Mouse (Mus musculus): ENCODE measurements at regions not wholly inside any gene's neighbourhood (a gene's known extent, or its start where the extent isn't known, plus 50 kb on each side); places are given as distances from the start of the nearest gene placed in this dataset.

GRCm38 (mm10) chr6:108969477-108970176 lies 141.2 kb downstream of the Edem1 start:
- Histone ChIP-seq H3K27me3 (ENCODE audit: control insufficient read depth, insufficient read depth, low read length) (no peaks in the 10 kb centered on the region), H3K4me3 (replicated peaks; ENCODE audit: low read length) (no peak overlapping the region), H3K9me3 (ENCODE audit: control insufficient read depth, low read length) (no peaks in the 10 kb centered on the region), H3K27ac (replicated peaks; ENCODE audit: low read depth, low read length) (no peak overlapping the region), H3K4me2 (replicated peaks; ENCODE audit: low read depth, low read length, severe bottlenecking) (no peak overlapping the region), H3K4me1 (ENCODE audit: control insufficient read depth, insufficient read depth, low read length) (no peaks in the 10 kb centered on the region), H3K36me3 (ENCODE audit: control insufficient read depth, insufficient read depth, low read length) (no peaks in the 10 kb centered on the region), H3K9ac (ENCODE audit: low read depth, low read length, severe bottlenecking) (no peak overlapping the region)
- no peak for ATAC-seq (ENCODE audit: low FRiP score, low read depth)
- WGBS = 62% methylated on average over 4 of the region's 4 CpGs
- TF ChIP-seq POLR2A (IDR thresholded peaks at IDR 0.05; ENCODE audit: borderline replicate concordance, extremely low read depth, insufficient read depth, insufficient read length) = no peak
- peak; percentile 29 for DNase-seq (ENCODE audit: low spot score)

DNA sequence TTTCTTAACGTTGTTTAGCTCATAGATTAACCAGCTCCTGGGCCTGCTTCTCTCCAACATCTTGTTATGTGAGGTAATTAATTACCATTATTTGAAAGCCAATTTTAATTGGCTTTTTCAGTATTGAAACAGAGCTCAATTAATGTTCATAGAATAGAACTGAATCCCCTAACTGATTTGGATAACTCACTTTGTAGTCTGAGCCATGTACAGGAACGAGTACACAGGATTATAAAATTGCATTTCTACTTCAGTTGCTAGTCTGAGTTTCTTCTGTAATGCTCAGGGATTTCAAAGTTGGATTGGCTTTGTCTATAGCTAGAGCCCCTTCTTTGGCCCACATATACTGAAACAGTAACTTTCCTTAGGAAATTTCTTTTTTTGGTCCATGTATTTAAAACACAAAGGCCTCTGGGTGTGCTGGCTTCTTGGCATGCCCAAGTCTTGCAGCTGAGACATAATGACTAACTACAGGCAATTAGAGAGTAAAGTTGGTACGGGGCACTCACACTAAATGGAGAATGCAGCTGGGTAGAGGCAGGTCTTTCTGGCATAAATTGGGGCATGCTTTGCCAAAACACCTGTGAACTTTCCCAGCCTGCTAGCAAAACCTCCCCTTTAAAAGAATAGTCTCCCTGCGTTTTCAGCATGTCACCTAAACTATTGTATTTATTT lies 143.1 kb downstream of the Edem1 start:
- Histone ChIP-seq H3K27ac (replicated peaks; ENCODE audit: low read depth, low read length) (no peak overlapping the region), H3K9ac (ENCODE audit: low read depth, low read length, severe bottlenecking) (no peak overlapping the region), H3K4me2 (replicated peaks; ENCODE audit: low read depth, low read length, severe bottlenecking) (no peak overlapping the region), H3K27me3 (ENCODE audit: control insufficient read depth, insufficient read depth, low read length) (no peaks in the 10 kb centered on the region), H3K9me3 (ENCODE audit: control insufficient read depth, low read length) (no peaks in the 10 kb centered on the region), H3K4me1 (ENCODE audit: control insufficient read depth, insufficient read depth, low read length) (no peaks in the 10 kb centered on the region), H3K4me3 (replicated peaks; ENCODE audit: low read length) (no peak overlapping the region), H3K36me3 (ENCODE audit: control insufficient read depth, insufficient read depth, low read length) (no peaks in the 10 kb centered on the region)
- 59% methylated on average over 4 of the region's 4 CpGs for WGBS
- DNase-seq (ENCODE audit: low spot score) = no peak
- TF ChIP-seq POLR2A (IDR thresholded peaks at IDR 0.05; ENCODE audit: borderline replicate concordance, extremely low read depth, insufficient read depth, insufficient read length) = no peak
- ATAC-seq (ENCODE audit: low FRiP score, low read depth) = no peak; the same call in 1 of the 2 replicates

DNA sequence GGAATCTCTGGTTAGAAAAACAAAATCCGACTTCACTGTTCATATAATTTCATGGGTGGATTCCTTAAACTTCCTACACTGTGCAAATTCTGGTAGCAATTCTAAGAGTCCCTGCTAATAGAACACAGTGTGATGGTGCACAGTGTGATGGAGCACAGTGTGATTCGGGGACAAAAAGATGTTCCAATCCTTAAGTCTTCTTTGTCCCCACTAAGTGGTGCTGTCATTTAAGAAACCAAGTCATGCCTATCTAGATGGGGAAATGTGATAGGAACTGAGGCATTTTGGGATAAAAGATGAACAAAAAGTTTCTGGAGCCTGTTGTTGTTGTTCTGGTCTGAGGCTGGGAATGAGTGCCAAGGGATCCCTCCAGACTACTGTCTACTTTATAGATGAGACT lies 145.3 kb downstream of the Edem1 start:
- no peak for ATAC-seq (ENCODE audit: low FRiP score, low read depth)
- WGBS = 77% methylated on average over 2 of the region's 2 CpGs

GRCm38 (mm10) chr6:108989506-108989905 lies 161.1 kb downstream of the Edem1 start:
- ATAC-seq (ENCODE audit: low FRiP score, low read depth) = no peak
- H3K4me2 ChIP-seq (replicated peaks; ENCODE audit: low read depth, low read length, severe bottlenecking) = no peak overlapping the region
- H3K4me1 ChIP-seq (ENCODE audit: control insufficient read depth, insufficient read depth, low read length) = no peaks in the 10 kb centered on the region
- no peak overlapping the region for H3K4me3 ChIP-seq (replicated peaks; ENCODE audit: low read length)
- TF ChIP-seq POLR2A (IDR thresholded peaks at IDR 0.05; ENCODE audit: borderline replicate concordance, extremely low read depth, insufficient read depth, insufficient read length) = no peak
- no peak overlapping the region for H3K27ac ChIP-seq (replicated peaks; ENCODE audit: low read depth, low read length)
- no peak overlapping the region for H3K9ac ChIP-seq (ENCODE audit: low read depth, low read length, severe bottlenecking)
- WGBS = 83% methylated on average over 4 of the region's 4 CpGs
- H3K27me3 ChIP-seq (ENCODE audit: control insufficient read depth, insufficient read depth, low read length) = no peaks in the 10 kb centered on the region
- H3K9me3 ChIP-seq (ENCODE audit: control insufficient read depth, low read length) = no peaks in the 10 kb centered on the region
- no peaks in the 10 kb centered on the region for H3K36me3 ChIP-seq (ENCODE audit: control insufficient read depth, insufficient read depth, low read length)
- DNase-seq (ENCODE audit: low spot score) = peak; percentile 32

More for the DNA sequence above, 145.3 kb downstream of the Edem1 start:
- Histone ChIP-seq H3K4me3 (replicated peaks; ENCODE audit: low read length) (no peak overlapping the region), H3K9ac (ENCODE audit: low read depth, low read length, severe bottlenecking) (no peak overlapping the region), H3K4me1 (ENCODE audit: control insufficient read depth, insufficient read depth, low read length) (no peaks in the 10 kb centered on the region), H3K27ac (replicated peaks; ENCODE audit: low read depth, low read length) (no peak overlapping the region), H3K36me3 (ENCODE audit: control insufficient read depth, insufficient read depth, low read length) (no peaks in the 10 kb centered on the region), H3K4me2 (replicated peaks; ENCODE audit: low read depth, low read length, severe bottlenecking) (no peak overlapping the region), H3K9me3 (ENCODE audit: control insufficient read depth, low read length) (no peaks in the 10 kb centered on the region), H3K27me3 (ENCODE audit: control insufficient read depth, insufficient read depth, low read length) (no peaks in the 10 kb centered on the region)
- TF ChIP-seq POLR2A (IDR thresholded peaks at IDR 0.05; ENCODE audit: borderline replicate concordance, extremely low read depth, insufficient read depth, insufficient read length) = no peak
- no peak for DNase-seq (ENCODE audit: low spot score)

- no peak for TF ChIP-seq POLR2A (IDR thresholded peaks at IDR 0.05; ENCODE audit: borderline replicate concordance, extremely low read depth, insufficient read depth, insufficient read length)
- no peaks in the 10 kb centered on the region for H3K27me3 ChIP-seq (ENCODE audit: control insufficient read depth, insufficient read depth, low read length)
- no peak overlapping the region for H3K9ac ChIP-seq (ENCODE audit: low read depth, low read length, severe bottlenecking)
- no peak overlapping the region for H3K4me2 ChIP-seq (replicated peaks; ENCODE audit: low read depth, low read length, severe bottlenecking)
- WGBS = 77% methylated on average over 3 of the region's 3 CpGs
- ATAC-seq (ENCODE audit: low FRiP score, low read depth) (no peak), DNase-seq (ENCODE audit: low spot score) (no peak)
- no peaks in the 10 kb centered on the region for H3K9me3 ChIP-seq (ENCODE audit: control insufficient read depth, low read length)
- no peaks in the 10 kb centered on the region for H3K4me1 ChIP-seq (ENCODE audit: control insufficient read depth, insufficient read depth, low read length)
- no peaks in the 10 kb centered on the region for H3K36me3 ChIP-seq (ENCODE audit: control insufficient read depth, insufficient read depth, low read length)
- H3K4me3 ChIP-seq (replicated peaks; ENCODE audit: low read length) = no peak overlapping the region
- H3K27ac ChIP-seq (replicated peaks; ENCODE audit: low read depth, low read length) = no peak overlapping the region
These were observed 165.3 kb downstream of the Edem1 start for GRCm38 (mm10) chr6:108993743-108994142.
